Mouse (Mus musculus): Measurements from ENCODE around the gene Prdm11.
A peak's percentile ranks its signal among the peaks of the same experiment; 100 is the strongest.

The Prdm11 gene

DNA sequence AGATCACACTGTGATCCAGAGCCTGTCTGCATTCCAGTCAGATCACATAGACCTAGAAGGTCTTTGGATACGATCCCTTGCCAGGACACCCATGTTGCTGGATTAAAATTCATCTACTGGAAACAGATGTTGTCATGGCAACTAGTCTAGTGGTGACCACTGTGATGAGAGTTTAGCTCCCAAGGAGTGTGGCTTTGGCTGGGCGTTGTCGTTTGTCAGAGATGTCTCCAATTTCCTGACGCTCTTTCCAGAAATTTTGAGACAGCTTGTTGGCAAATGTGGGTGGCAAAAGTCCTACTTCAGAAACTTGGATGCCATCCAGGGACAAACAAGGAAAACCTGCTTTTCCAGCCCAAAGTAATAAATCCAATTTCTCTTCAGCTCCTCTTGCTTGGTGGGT lies 87.3 kb downstream of the Prdm11 start:
- DNase-seq = no peak

- no peak for DNase-seq
Observed at GRCm38 (mm10) chr2:92956943-92957342, 89.0 kb downstream of the Prdm11 start.

DNA sequence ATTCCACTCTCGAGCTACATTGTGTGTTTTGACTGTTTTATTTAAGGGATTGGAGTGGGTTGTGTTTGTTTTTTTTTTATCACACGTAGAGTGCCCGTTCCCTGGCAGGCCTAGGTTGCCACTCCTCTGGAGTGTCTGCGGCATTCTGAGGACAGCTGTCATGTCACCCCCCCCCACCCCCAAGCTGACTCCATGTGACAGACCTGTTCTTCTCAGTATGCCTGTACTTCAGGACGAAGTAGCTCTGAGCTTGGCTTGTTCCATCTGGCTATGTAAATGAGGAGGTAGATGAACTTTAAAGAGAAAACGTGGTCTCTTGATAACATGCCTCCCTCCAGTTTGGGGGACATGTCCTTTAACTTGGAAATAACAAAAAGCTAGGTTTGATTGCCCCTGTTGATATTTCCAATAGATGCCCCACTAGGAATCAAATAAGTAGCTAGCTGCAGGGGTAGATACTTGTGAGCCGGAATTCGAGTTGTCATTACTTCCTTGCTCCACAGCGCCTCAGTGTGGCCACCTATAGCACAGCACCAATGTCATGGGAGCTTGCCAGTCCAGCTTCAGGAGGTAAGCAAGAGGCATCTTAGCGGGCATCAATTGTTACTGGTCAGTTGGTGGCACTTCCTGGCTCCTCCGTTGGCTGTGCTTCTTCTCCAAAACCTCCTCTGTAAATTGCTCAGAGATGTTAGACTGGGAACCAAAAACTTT lies 91.4 kb downstream of the Prdm11 start:
- DNase-seq = peak; percentile 90

- DNase-seq = no peak
Observed at GRCm38 (mm10) chr2:92953450-92953849, 92.5 kb downstream of the Prdm11 start.

DNA sequence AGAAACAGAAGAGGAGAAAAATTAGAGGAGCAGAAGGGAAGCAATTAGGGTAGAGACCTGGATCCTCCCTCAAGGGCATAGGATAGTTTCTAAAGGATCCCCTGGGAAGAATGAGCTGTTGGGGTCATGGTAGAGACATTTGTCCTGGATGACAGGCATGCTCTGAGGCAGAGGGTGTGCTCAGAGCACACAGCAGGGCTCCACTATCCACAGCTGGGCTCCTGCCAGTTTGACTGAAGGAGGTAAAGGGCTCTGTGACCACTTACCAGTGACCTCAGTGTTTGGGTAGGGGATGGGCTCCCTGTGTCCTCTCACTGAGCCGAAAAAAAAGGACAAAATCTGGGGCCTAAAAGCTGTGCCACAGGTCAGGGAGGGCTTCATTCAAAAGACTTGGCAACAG lies 96.4 kb downstream of the Prdm11 start:
- DNase-seq = no peak

- DNase-seq = no peak
Observed at GRCm38 (mm10) chr2:92948699-92949300, 97.2 kb downstream of the Prdm11 start.

DNA sequence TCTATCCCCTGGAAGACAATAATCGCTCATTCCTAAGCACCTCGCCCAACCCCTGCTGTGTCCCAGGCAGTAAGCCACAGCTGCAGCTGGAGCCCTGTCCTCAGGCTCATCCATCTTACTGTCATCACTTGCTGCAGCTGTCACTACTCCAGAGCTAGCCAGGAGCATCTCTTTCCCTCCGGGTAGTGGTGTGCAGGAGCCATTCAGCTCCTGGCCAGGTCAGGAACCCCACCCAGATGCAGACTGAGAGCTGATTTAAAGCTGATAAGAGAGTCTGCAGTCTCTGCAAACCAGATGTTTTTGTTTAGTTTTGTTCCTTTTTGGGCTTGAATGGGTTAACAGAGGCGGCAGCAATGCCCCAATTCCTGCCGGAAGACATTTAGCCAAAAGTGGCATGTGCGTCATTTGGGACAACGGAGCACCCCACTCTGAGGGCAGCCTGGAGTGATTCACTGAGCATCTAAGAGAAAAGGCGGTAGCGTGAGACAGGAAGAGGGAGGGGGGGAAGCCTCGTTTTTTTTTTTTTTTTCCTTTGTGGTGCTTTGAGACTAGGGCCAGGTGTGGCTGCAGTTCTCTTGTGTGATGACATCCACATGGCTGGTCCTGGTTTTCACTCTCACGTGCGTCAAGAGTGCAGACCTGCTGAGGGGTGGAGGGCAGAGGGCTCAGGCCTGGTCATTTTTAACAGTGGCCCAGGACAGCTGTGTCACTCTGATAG lies 97.8 kb downstream of the Prdm11 start:
- peak; percentile 91 for DNase-seq

DNA sequence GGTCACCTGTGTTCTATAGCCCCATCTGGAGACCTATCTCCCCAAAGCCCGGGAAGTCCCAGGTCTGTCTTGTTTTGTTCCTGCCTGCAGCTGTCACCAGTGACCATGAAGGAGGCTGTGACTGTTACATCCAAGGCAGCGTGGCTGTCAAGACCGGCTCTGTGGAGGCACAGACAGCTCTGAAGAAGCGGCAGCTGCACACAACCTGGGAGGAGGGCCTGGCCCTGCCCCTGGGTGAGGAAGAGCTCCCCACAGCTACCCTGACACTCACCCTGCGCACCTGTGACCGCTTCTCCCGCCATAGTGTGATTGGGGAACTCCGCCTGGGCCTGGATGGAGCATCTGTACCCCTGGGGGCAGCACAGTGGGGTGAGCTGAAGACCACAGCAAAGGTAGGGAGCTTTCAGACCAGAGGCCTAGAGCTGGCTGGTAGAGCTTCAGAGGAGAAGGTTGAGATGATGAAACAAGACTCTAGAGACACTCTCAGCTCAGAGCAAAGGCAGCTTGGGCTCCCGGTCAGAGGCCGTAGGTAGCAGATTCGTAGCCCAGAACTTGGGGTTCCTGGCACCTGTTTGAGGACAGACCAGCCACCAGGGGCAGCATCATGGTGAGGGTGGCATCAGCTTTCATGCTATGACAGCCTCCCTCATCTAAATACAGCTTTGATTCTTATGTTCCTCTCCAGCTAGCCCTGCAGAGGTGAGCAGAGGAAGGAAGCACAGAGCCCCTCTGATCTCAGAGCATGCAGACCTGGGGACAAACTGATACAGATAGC lies 100.0 kb downstream of the Prdm11 start:
- DNase-seq = no peak

DNA sequence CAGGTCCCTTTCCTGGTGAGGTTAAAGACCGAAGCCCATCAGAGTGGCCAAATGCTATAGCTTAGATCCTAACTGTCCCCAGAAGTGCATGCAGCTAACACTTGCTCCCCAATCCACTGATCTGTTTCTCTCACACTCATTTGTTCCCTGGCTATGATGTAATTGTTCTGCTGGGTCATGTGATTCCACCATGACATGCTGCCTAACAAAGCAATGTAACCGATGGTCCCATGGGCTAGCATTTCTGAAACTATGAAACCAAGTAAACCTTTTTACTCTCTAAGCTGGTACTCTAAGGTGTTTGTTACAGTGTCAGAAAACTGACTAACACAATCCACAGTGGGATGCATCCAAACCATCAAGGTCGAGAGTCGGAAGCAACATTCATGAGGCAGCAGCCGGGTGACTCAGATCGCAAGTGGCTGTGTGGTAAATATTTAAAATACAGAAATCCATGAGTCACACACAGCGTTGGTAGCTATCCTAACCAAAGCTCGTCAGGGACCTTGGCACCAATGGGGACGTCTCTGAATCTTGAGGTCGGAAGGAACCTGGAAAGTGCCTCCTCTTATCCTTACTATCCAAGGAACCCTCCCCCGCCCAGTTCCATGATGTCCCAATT lies 100.7 kb downstream of the Prdm11 start:
- no peak for DNase-seq

GRCm38 (mm10) chr2:92944356-92944755 lies 101.6 kb downstream of the Prdm11 start:
- DNase-seq = no peak

DNA sequence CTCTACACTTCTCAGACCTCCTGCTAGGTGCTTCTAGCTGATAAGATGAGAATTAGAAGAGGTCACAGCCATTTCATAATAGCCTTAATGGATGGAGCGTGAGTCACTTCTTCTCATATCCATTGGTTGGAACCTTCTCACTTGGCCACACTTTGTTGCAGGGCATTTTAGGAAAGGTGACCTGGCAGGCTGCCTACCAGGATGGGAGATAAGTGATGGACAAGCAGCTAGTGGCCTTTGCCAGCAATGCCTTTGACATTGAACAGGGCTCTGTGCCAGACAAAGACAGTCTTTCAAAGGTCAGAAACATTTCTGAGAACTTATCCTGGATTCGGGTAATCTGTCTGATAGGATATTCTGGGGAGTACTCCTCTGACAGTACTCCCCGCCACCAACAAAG lies 102.6 kb downstream of the Prdm11 start:
- DNase-seq = peak; percentile 94

- no peak for DNase-seq
Observed at GRCm38 (mm10) chr2:92941463-92941862, 104.5 kb downstream of the Prdm11 start.

DNA sequence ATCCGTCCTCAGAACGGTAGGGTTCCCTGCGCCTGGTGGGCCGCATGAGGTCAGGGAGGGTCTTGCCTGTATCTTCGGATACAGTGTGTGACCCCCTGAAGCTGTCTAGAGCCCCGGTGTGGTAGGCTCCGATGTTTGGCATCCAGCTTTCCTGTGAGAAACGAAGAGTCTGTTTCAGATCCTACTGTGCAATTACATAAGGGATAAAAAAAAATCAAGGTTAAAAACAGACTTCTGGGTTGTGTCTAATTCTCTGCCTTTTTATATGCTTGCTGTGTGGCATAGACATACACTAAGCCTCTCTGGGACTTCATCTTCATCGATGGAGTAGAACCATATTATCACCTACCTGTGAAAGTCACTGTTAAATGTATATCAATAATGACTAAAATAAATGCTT lies 105.0 kb downstream of the Prdm11 start:
- DNase-seq = no peak

GRCm38 (mm10) chr2:92938827-92939226 lies 107.1 kb downstream of the Prdm11 start:
- no peak for DNase-seq

DNA sequence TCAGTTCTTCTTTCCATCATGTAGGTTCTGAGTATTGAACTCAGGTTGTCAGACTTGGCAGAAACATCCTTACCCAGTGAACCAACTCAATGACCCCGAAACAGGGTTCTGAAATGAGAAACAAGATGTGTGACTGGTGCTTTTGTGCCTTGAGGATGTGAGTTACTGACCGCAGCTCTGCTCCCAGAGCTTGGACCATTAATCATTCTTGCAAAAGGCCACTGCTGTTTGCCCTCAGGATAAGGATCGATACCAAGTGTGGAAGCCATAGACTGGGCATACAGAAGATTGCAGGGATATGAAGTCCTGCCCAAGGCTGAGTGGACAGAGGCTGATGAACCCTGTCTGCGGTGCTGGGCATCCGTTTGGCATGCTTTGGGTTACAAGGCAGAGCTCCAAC lies 107.9 kb downstream of the Prdm11 start:
- no peak for DNase-seq

GRCm38 (mm10) chr2:92935483-92935882 lies 110.5 kb downstream of the Prdm11 start:
- DNase-seq = no peak

- no peak for DNase-seq
Observed at GRCm38 (mm10) chr2:92934312-92934982, 111.5 kb downstream of the Prdm11 start.

GRCm38 (mm10) chr2:92933379-92933778 lies 112.6 kb downstream of the Prdm11 start:
- no peak for DNase-seq

- DNase-seq = no peak
Observed at GRCm38 (mm10) chr2:92931061-92931460, 114.9 kb downstream of the Prdm11 start.

GRCm38 (mm10) chr2:92929696-92930095 lies 116.3 kb downstream of the Prdm11 start:
- no peak for DNase-seq

- no peak for DNase-seq
Observed at GRCm38 (mm10) chr2:92924677-92925259, 121.2 kb downstream of the Prdm11 start.

GRCm38 (mm10) chr2:92920709-92921108 lies 125.3 kb downstream of the Prdm11 start:
- DNase-seq = no peak

All from heart, adult 11 months (tissue).